Comparison of ENCODE assay signal across 9 mouse cellular contexts in the genomic region with DNA sequence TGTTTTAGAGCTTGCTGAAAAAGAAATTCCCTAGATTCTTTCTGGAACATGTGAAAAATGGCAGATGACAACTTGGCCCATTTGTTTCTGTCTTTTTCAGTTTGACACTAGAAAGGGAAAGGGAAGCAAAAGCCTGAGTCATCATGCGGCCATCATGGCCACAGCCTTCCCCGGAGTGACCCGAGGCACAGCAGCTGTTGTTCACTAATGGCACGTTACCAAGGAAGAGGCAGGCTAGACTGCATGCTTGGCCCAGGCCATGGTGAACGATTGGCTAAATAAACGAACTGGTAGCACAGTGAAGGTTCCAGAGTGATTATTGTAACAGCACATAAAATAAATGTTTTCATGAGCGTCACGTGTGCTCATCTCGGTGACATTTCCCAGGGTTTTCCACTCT.
DNase-seq lines count a peak whose midpoint lies in the region; ATAC-seq lines count a peak whose summit lies in the region.
"Had no signal": no experiment of that assay in that cellular context is flagged by ENCODE, and none has a peak within 500 bp of the region (broad histone marks: within the 10 kb centered on the region; RNA-seq: fewer than 3 reads in every experiment).

No protein-coding gene starts in this region.

- no peaks in the 10 kb centered on the region for H3K27me3 ChIP-seq in kidney, embryonic 15.5 days
- H3K27me3 ChIP-seq: Patski had no signal

- peak; percentile 26 for DNase-seq in kidney, adult 9 months
- peak; percentile 33 for DNase-seq in adrenal gland, postnatal 25 days
- peak; percentile 39 for DNase-seq in heart, postnatal 25 days (ENCODE audit: low spot score)
- peak; percentile 62 for DNase-seq in lung, postnatal 36 days
- DNase-seq in layer of hippocampus, adult 8-10 months (ENCODE audit: low spot score in 2 of 2) = no peak
- no peak for DNase-seq in layer of hippocampus, adult 18-20 months (ENCODE audit: low spot score in 2 of 2)

- no peak overlapping the region for H3K9ac ChIP-seq in kidney, embryonic 15.5 days

- no peak for ATAC-seq in kidney, embryonic 15.5 days (replicated peaks; ENCODE audit: low FRiP score)
- ATAC-seq in monocyte, adult 5-6 weeks (replicated peaks; ENCODE audit: insufficient number of reproducible peaks, low FRiP score, low TSS enrichment, poor library complexity, severe bottlenecking) = no peak
- ATAC-seq: Patski had no signal

- H3K9me3 ChIP-seq in kidney, embryonic 15.5 days (replicated peaks) = no peaks in the 10 kb centered on the region

- H3K4me3 ChIP-seq in kidney, embryonic 15.5 days (replicated peaks) = no peak overlapping the region

- no peaks in the 10 kb centered on the region for H3K36me3 ChIP-seq in kidney, embryonic 15.5 days

- H3K4me2 ChIP-seq in kidney, embryonic 15.5 days = no peak overlapping the region

- H3K4me1 ChIP-seq in kidney, embryonic 15.5 days = peaks cover 10% of the 10 kb centered on the region; the same call in 1 of the 2 replicates

- intact Hi-C loops in heart, postnatal 25 days (cut with DNase I) = no loop called here

- H3K27ac ChIP-seq in kidney, embryonic 15.5 days = no peak overlapping the region

- WGBS in kidney, embryonic 15.5 days = 74% methylated on average over 9 of the region's 9 CpGs

Comparison
In these comparisons a context has a peak if more than half of its experiments do, and no peak if none do; other contexts are left out.
1. DNase-seq: peak in kidney, adult 9 months (single experiment), adrenal gland, postnatal 25 days (single experiment), heart, postnatal 25 days (single experiment) and lung, postnatal 36 days (single experiment); none in layer of hippocampus, adult 8-10 months (0 of 2) and layer of hippocampus, adult 18-20 months (0 of 2).